27 mouse cellular contexts compared by ENCODE assay signal in genomic region chr3:52190021-52190420, GRCm38 (mm10).
DNase-seq lines count a peak whose midpoint lies in the region; ATAC-seq lines count a peak whose summit lies in the region.
"Had no signal": no experiment of that assay in that cellular context is flagged by ENCODE, and none has a peak within 500 bp of the region (broad histone marks: within the 10 kb centered on the region; RNA-seq: fewer than 3 reads in every experiment).

No protein-coding gene starts in this region.

- peak; percentile 42; the same call in 1 of the 2 replicates for ATAC-seq in common myeloid progenitor, adult 5-6 weeks (replicated peaks; ENCODE audit: low read depth, poor library complexity, severe bottlenecking)
- no peak for ATAC-seq in intestine, embryonic 15.5 days
- ATAC-seq: forebrain, embryonic 15.5 days; inflammation-experienced regulatory T-cells, adult 6 months had no signal

- intact Hi-C loops in heart, postnatal 10 days (cut with DNase I): no loop called here

- no peak overlapping the region for H3K4me3 ChIP-seq in heart, embryonic 10.5 days
- no peak overlapping the region for H3K4me3 ChIP-seq in intestine, embryonic 15.5 days (replicated peaks)
- H3K4me3 ChIP-seq: forebrain, embryonic 15.5 days; hindbrain, embryonic 15.5 days; kidney, embryonic 15.5 days; left cerebral cortex, adult 2 months; limb, embryonic 13.5 days; midbrain, embryonic 10.5 days; myocyte; neural tube, embryonic 12.5 days had no signal

- H3K4me2 ChIP-seq in intestine, embryonic 15.5 days (replicated peaks): no peak overlapping the region
- H3K4me2 ChIP-seq: forebrain, embryonic 15.5 days; heart, embryonic 11.5 days; hindbrain, embryonic 15.5 days; kidney, embryonic 15.5 days; limb, embryonic 13.5 days; lung, embryonic 14.5 days; neural tube, embryonic 12.5 days had no signal

- DNase-seq in heart, embryonic 10.5 days (ENCODE audit: low spot score): peak; percentile 13
- DNase-seq in heart, postnatal 10 days: no peak
- peak; percentile 29 for DNase-seq in ovary, adult 18-20 months (ENCODE audit: low spot score)
- DNase-seq in ovary, postnatal 10 days (ENCODE audit: low spot score): no peak
- DNase-seq in frontal cortex, postnatal 36 days (ENCODE audit: low spot score in 2 of 2): no peak
- DNase-seq: adrenal gland, adult 8-10 months; cerebellum, adult 11 months; cerebellum, adult 9-10 months; heart, postnatal 4 days; kidney, adult 18-20 months; kidney, postnatal 25 days; lung, embryonic 14.5 days; lung, postnatal 14 days; thymus, postnatal 14 days had no signal

- no peaks in the 10 kb centered on the region for H3K9me3 ChIP-seq in heart, embryonic 10.5 days
- no peaks in the 10 kb centered on the region for H3K9me3 ChIP-seq in intestine, embryonic 15.5 days
- H3K9me3 ChIP-seq: forebrain, embryonic 15.5 days; hindbrain, embryonic 15.5 days; kidney, embryonic 15.5 days; limb, embryonic 13.5 days; midbrain, embryonic 10.5 days; neural tube, embryonic 12.5 days had no signal

- H3K9ac ChIP-seq in intestine, embryonic 15.5 days: no peak overlapping the region
- H3K9ac ChIP-seq: forebrain, embryonic 15.5 days; hindbrain, embryonic 15.5 days; kidney, embryonic 15.5 days; limb, embryonic 13.5 days; liver, embryonic 14.5 days; lung, embryonic 14.5 days; neural tube, embryonic 12.5 days had no signal

- 79% methylated on average over 7 of the region's 7 CpGs for WGBS in heart, embryonic 10.5 days
- WGBS in intestine, embryonic 15.5 days: 85% methylated on average over 7 of the region's 7 CpGs

- H3K36me3 ChIP-seq in heart, embryonic 10.5 days: no peaks in the 10 kb centered on the region
- no peaks in the 10 kb centered on the region for H3K36me3 ChIP-seq in intestine, embryonic 15.5 days
- H3K36me3 ChIP-seq: forebrain, embryonic 15.5 days; hindbrain, embryonic 15.5 days; kidney, embryonic 15.5 days; limb, embryonic 13.5 days; midbrain, embryonic 10.5 days; neural tube, embryonic 12.5 days had no signal

- H3K27me3 ChIP-seq in heart, embryonic 10.5 days (ENCODE audit: insufficient read depth, poor library complexity, severe bottlenecking): no peaks in the 10 kb centered on the region
- H3K27me3 ChIP-seq in intestine, embryonic 15.5 days (replicated peaks): no peaks in the 10 kb centered on the region
- H3K27me3 ChIP-seq: forebrain, embryonic 15.5 days; hindbrain, embryonic 15.5 days; kidney, embryonic 15.5 days; limb, embryonic 13.5 days; neural tube, embryonic 12.5 days had no signal

- peaks cover 17% of the 10 kb centered on the region for H3K4me1 ChIP-seq in heart, embryonic 10.5 days
- H3K4me1 ChIP-seq in intestine, embryonic 15.5 days (replicated peaks): no peaks in the 10 kb centered on the region; the same call in 1 of the 2 replicates
- H3K4me1 ChIP-seq: forebrain, embryonic 15.5 days; hindbrain, embryonic 15.5 days had no signal

- no peak overlapping the region for H3K27ac ChIP-seq in heart, embryonic 10.5 days
- H3K27ac ChIP-seq in intestine, embryonic 15.5 days: no peak overlapping the region
- H3K27ac ChIP-seq: forebrain, embryonic 15.5 days; hindbrain, embryonic 15.5 days; kidney, embryonic 15.5 days; left cerebral cortex, adult 2 months; limb, embryonic 13.5 days; liver, embryonic 14.5 days; midbrain, embryonic 10.5 days; neural tube, embryonic 12.5 days had no signal

Comparison
In these comparisons a context has a peak if more than half of its experiments do, and no peak if none do; other contexts are left out.
1. DNase-seq: peak in heart, embryonic 10.5 days (single experiment) and ovary, adult 18-20 months (single experiment); none in heart, postnatal 10 days (0 of 2), ovary, postnatal 10 days (single experiment) and frontal cortex, postnatal 36 days (0 of 2).